Mouse (Mus musculus) mature B cell (primary cell): ENCODE results near the gene Btbd35f18.
"Not testable (repeated sequence)": the region's sequence is repeated elsewhere in the genome, so short reads cannot be mapped to it uniquely, and the experiment has no call there.

Source experiments
- in situ Hi-C: fragments of 300-500 bp; cut with MboI; formaldehyde crosslinking; loops from 2 replicates; pipeline ENCODE4 v1.14.3; 2019

The Btbd35f18 gene

GRCm38 (mm10) chrX:3699933-3700332 lies at the start of gene Btbd35f18:
Gene Btbd35f18, plus strand, starts transcription at chrX:3700233.
- in situ Hi-C loops, result not testable (repeated sequence)
